Comparison of ENCODE assay signal across 10 mouse cellular contexts in genomic region chr12:100996378-100996898, GRCm38 (mm10). TPM values are rescaled to one million over a fixed set of nuclear protein-coding genes. Genes with fewer than 3 reads are reported as not detected.
A peak's percentile ranks its signal among the peaks of the same experiment; 100 is the strongest.
DNase-seq lines count a peak whose midpoint lies in the region; ATAC-seq and TF ChIP-seq lines count a peak whose summit lies in the region.
"Had no signal": no experiment of that assay in that cellular context is flagged by ENCODE, and none has a peak within 500 bp of the region (broad histone marks: within the 10 kb centered on the region; RNA-seq: fewer than 3 reads in every experiment).

No protein-coding gene starts in this region.

- no peak overlapping the region for H3K4me3 ChIP-seq in spleen, adult 2 months (ENCODE audit: extremely low read depth, insufficient read depth, insufficient read length)
- H3K4me3 ChIP-seq in forebrain, embryonic 13.5 days: no peak overlapping the region
- no peak overlapping the region for H3K4me3 ChIP-seq in liver, embryonic 11.5 days (ENCODE audit: low read depth, low read length)

- TF ChIP-seq CTCF in spleen, adult 2 months (IDR thresholded peaks at IDR 0.05; ENCODE audit: extremely low read depth, insufficient read depth, insufficient read length, insufficient replicate concordance): no peak

- TF ChIP-seq POLR2A in spleen, adult 2 months (IDR thresholded peaks at IDR 0.05; ENCODE audit: low read depth, low read length): no peak

- peak overlapping the region; percentile 64 for H3K27ac ChIP-seq in spleen, adult 2 months (ENCODE audit: insufficient read depth, low read length)
- H3K27ac ChIP-seq in forebrain, embryonic 13.5 days: peak overlapping the region; percentile 66
- no peak overlapping the region for H3K27ac ChIP-seq in liver, embryonic 11.5 days (ENCODE audit: low read depth, low read length)
- H3K27ac ChIP-seq: kidney, postnatal 0 days had no signal

- no peaks in the 10 kb centered on the region for H3K27me3 ChIP-seq in spleen, adult 2 months (ENCODE audit: control insufficient read depth, insufficient read depth, low read length)
- no peaks in the 10 kb centered on the region for H3K27me3 ChIP-seq in forebrain, embryonic 13.5 days
- no peaks in the 10 kb centered on the region for H3K27me3 ChIP-seq in liver, embryonic 11.5 days (replicated peaks; ENCODE audit: control insufficient read depth, insufficient read depth, low read length)

- 75% methylated on average over 5 of the region's 5 CpGs for WGBS in spleen, adult 2 months
- 29% methylated on average over 5 of the region's 5 CpGs for WGBS in forebrain, embryonic 13.5 days
- WGBS in liver, embryonic 11.5 days: 55% methylated on average over 5 of the region's 5 CpGs

- no peak overlapping the region; the same call in 1 of the 2 replicates for H3K9ac ChIP-seq in forebrain, embryonic 13.5 days
- no peak overlapping the region for H3K9ac ChIP-seq in liver, embryonic 11.5 days (ENCODE audit: low read depth, low read length)

- ATAC-seq in forebrain, embryonic 13.5 days: peak; percentile 13; the same call in 1 of the 2 replicates
- no peak for ATAC-seq in liver, embryonic 11.5 days (replicated peaks; ENCODE audit: low FRiP score)

- H3K9me3 ChIP-seq in forebrain, embryonic 13.5 days (replicated peaks): no peaks in the 10 kb centered on the region
- no peaks in the 10 kb centered on the region for H3K9me3 ChIP-seq in liver, embryonic 11.5 days (ENCODE audit: control insufficient read depth, low read length)

- DNase-seq in spleen, adult 2 months (ENCODE audit: low read depth in 1 of 2, low spot score in 2 of 2): no peak
- DNase-seq in spleen, postnatal 36 days (ENCODE audit: low spot score in 2 of 2): no peak
- no peak for DNase-seq in liver, embryonic 11.5 days (ENCODE audit: low spot score)
- peak; percentile 38 for DNase-seq in yolk sac, embryonic 10.5 days (ENCODE audit: low spot score)
- no peak for DNase-seq in cerebellum, adult 9-11 months
- no peak for DNase-seq in cerebellum, adult 11-12 months
- DNase-seq in cerebellum, postnatal 14 days: no peak
- DNase-seq: cerebellum, adult 8-10 months had no signal

- no peaks in the 10 kb centered on the region for H3K36me3 ChIP-seq in spleen, adult 2 months (ENCODE audit: control insufficient read depth, insufficient read depth, low read length)
- H3K36me3 ChIP-seq in forebrain, embryonic 13.5 days (ENCODE audit: poor library complexity, severe bottlenecking): peaks cover 4% of the 10 kb centered on the region; the same call in 1 of the 2 replicates
- H3K36me3 ChIP-seq in liver, embryonic 11.5 days (ENCODE audit: control insufficient read depth, insufficient read depth, low read length): no peaks in the 10 kb centered on the region

- H3K4me2 ChIP-seq in forebrain, embryonic 13.5 days: no peak overlapping the region
- H3K4me2 ChIP-seq in liver, embryonic 11.5 days: peak overlapping the region; percentile 24; the same call in 1 of the 2 replicates

- H3K4me1 ChIP-seq in spleen, adult 2 months (ENCODE audit: control insufficient read depth, insufficient read depth, insufficient read length): peaks cover 51% of the 10 kb centered on the region
- H3K4me1 ChIP-seq in forebrain, embryonic 13.5 days: peaks cover 64% of the 10 kb centered on the region
- peaks cover 57% of the 10 kb centered on the region for H3K4me1 ChIP-seq in liver, embryonic 11.5 days (replicated peaks; ENCODE audit: control insufficient read depth, insufficient read depth, low read length)

RNA-seq across cellular contexts. Expression of gene Ccdc88c, which starts 32.4 kb away (rescaled TPM):
- polyA plus RNA-seq in spleen, adult 2 months (2012; rRNA removed): 48.3 and 51.8 TPM in 2 replicates
- 20.7 and 21.4 TPM in 2 replicates for polyA plus RNA-seq in forebrain, embryonic 13.5 days (2015; fragmentation: Nextera tagmentation; extraction: Ambion mirVana)
- polyA plus RNA-seq in liver, embryonic 11.5 days (2014; fragmentation: Nextera tagmentation; extraction: Ambion mirVana): 11.8 and 13.3 TPM in 2 replicates
